Mouse (Mus musculus) midbrain, postnatal 0 days (tissue): ENCODE measurements at regions not wholly inside any gene's neighbourhood (a gene's known extent, or its start where the extent isn't known, plus 50 kb on each side); places are given as distances from the start of the nearest gene placed in this dataset.
A peak's percentile ranks its signal among the peaks of the same experiment; 100 is the strongest.

ENCODE experiments used
- ATAC-seq: fragments of 200-750 bp; cut with Nextera tagmentation; 2 replicates; pipeline ENCODE4 v1.8.0; 2017; ENCODE audit warnings: moderate number of reproducible peaks, mild to moderate bottlenecking, moderate TSS enrichment, moderate library complexity; ENCODE audit not compliant: low FRiP score
- DNase-seq: peaks from one replicate; pipeline ENCODE4 v3.0.0-alpha.2; 2015; ENCODE audit warnings: low spot score
- H3K27ac ChIP-seq: fragments of 300-500 bp; sonication (generic); 2 replicates; pipeline ENCODE4 v1.5.1; 2014; ENCODE audit warnings: low read depth, mild to moderate bottlenecking, low read length, mixed read lengths
- H3K27me3 ChIP-seq: fragments of 300-500 bp; sonication (generic); 2 replicates; pipeline ENCODE4 v1.6.1; 2014; ENCODE audit warnings: low read length, control low read depth, mixed read lengths; ENCODE audit not compliant: insufficient read depth
- H3K36me3 ChIP-seq: fragments of 300-500 bp; sonication (generic); 2 replicates; pipeline ENCODE4 v1.6.1; 2014; ENCODE audit warnings: low read length, control low read depth, mixed read lengths; ENCODE audit not compliant: insufficient read depth
- H3K4me1 ChIP-seq: fragments of 300-500 bp; sonication (generic); 2 replicates; pipeline ENCODE4 v1.6.1; 2014; ENCODE audit warnings: mild to moderate bottlenecking, control low read depth, antibody characterized with exemption, low read length, mixed read lengths; ENCODE audit not compliant: insufficient read depth
- H3K4me2 ChIP-seq: fragments of 300-500 bp; sonication (generic); 2 replicates; pipeline ENCODE4 v1.6.1; 2014; ENCODE audit warnings: low read depth, mild to moderate bottlenecking, low read length, mixed read lengths; ENCODE audit not compliant: poor library complexity, severe bottlenecking
- H3K4me3 ChIP-seq: fragments of 300-500 bp; sonication (generic); 2 replicates; pipeline ENCODE4 v1.5.1; 2014; ENCODE audit warnings: low read depth, mild to moderate bottlenecking, low read length, moderate library complexity
- H3K9ac ChIP-seq: fragments of 300-500 bp; sonication (generic); replicated peaks from 2 replicates; pipeline ENCODE4 v1.6.1; 2014; ENCODE audit warnings: mild to moderate bottlenecking, low read length, moderate library complexity, mixed read lengths; ENCODE audit not compliant: poor library complexity, severe bottlenecking
- H3K9me3 ChIP-seq: fragments of 300-500 bp; sonication (generic); 2 replicates; pipeline ENCODE4 v1.6.1; 2016; ENCODE audit warnings: low read length, control low read depth
- CTCF ChIP-seq: IDR thresholded peaks from 2 replicates; pipeline ENCODE4 v1.5.1; 2016; ENCODE audit warnings: antibody characterized with exemption, mild to moderate bottlenecking
- WGBS: fragments of 180-500 bp; shearing (Covaris S2); extraction: QIAGEN DNeasy Blood & Tissue Kit; methylation state at CpG from one replicate; pipeline ENCODE4 v1.1.7; 2014; 5-methylcytosine and 5-hydroxymethylcytosine counted together

DNA sequence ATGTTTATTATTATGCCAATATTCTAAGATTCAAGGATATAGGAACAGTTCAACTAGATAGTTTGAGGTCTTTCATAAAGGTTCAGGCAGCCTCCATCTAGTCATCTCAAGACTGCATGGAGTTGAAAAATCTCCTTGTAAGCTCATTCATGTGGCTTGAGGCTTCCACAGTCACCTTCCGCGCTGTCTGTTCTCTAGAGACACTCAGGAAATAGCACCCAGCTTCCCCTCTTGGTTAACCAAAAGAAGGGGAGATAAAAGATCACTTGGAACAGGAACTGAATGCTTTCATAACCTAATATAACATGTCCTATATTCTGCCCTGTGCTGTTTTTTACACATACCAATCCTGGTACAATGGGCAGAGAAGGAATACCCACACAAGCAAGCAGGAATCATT lies 206.3 kb upstream of the Ercc4 start:
- ATAC-seq: no peak
- no peak overlapping the region for H3K4me2 ChIP-seq
- no peaks in the 10 kb centered on the region for H3K9me3 ChIP-seq
- no peaks in the 10 kb centered on the region for H3K4me1 ChIP-seq
- TF ChIP-seq CTCF: no peak
- no peak for DNase-seq
- no peak overlapping the region for H3K27ac ChIP-seq
- no peaks in the 10 kb centered on the region for H3K36me3 ChIP-seq
- WGBS: 85% methylated on average over 2 of the region's 2 CpGs
- no peaks in the 10 kb centered on the region for H3K27me3 ChIP-seq
- no peak overlapping the region for H3K9ac ChIP-seq
- H3K4me3 ChIP-seq: no peak overlapping the region

DNA sequence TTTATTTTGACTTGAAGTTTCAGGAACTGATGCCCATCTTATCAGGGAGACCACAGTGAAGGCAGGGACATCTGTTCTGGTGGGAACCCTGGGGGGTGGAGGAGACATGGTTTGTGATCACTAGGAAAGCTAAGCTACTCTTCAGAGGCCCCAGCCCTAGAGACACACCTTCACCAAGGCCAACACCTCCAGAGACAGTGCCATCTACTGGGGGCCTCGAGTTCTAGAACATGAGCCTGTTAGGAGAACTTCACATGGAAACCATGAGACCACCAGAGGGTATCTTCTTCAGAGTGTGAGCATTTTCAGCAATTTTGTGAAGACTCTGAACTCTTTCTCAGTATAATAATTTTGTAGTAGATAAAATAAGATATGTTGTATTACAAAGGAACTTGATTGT lies 204.5 kb upstream of the Ercc4 start:
- WGBS: 54% methylated on average over 1 of the region's 1 CpGs
- Histone ChIP-seq H3K9ac (no peak overlapping the region), H3K4me1 (no peaks in the 10 kb centered on the region), H3K27ac (no peak overlapping the region), H3K27me3 (no peaks in the 10 kb centered on the region), H3K36me3 (no peaks in the 10 kb centered on the region), H3K4me2 (no peak overlapping the region), H3K4me3 (no peak overlapping the region), H3K9me3 (no peaks in the 10 kb centered on the region)
- TF ChIP-seq CTCF: 0 out of 2 replicates have a peak, but pooled peaks have one; percentile 10
- DNase-seq (no peak), ATAC-seq (no peak)

DNA sequence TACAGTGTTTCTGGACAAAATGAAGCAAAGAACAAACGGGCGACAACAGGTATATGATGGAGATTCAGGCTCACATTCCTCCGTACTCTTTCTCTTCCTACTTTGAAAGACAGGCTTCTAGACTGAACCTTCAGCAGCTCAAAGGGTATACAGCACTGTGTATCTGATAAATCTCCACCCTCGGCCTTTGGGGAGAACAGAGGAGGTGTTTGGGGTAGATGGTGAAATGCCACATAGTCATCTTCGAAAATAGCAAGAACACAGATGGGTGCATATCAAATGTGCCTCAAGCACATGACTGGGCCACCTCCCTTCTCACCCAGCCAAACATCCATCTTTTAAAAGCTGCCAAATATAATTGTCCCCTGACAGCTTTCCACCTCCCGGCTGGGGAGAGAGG lies 184.8 kb upstream of the Ercc4 start:
- H3K27me3 ChIP-seq: no peaks in the 10 kb centered on the region
- WGBS: 94% methylated on average over 6 of the region's 6 CpGs
- no peak for TF ChIP-seq CTCF

DNA sequence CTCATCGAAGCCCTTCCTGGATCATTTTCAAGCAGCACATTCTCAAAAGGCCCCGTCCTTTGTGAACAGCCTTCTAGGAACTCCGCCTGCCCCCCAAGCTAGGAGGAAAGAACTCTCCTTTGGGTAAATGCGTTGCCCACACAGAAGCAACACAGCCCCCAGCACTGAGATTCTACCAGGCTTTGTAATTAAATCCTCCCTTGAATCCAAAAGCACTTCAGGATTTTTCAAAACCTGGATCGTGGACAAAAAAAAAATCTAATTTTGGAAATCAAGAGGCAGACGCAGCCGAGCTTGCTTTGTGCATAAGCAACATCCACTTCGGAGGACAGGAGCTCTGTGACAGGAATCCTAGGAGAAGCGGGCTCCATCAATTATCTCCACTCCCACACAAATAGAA lies 183.6 kb upstream of the Ercc4 start:
- 68% methylated on average over 9 of the region's 9 CpGs for WGBS

More for the DNA sequence above, 184.8 kb upstream of the Ercc4 start:
- H3K36me3 ChIP-seq: no peaks in the 10 kb centered on the region
- H3K4me2 ChIP-seq: no peak overlapping the region
- H3K9ac ChIP-seq: no peak overlapping the region
- no peak overlapping the region for H3K4me3 ChIP-seq
- DNase-seq (no peak), ATAC-seq (no peak)
- H3K4me1 ChIP-seq: no peaks in the 10 kb centered on the region
- H3K27ac ChIP-seq: no peak overlapping the region
- no peaks in the 10 kb centered on the region for H3K9me3 ChIP-seq

DNA sequence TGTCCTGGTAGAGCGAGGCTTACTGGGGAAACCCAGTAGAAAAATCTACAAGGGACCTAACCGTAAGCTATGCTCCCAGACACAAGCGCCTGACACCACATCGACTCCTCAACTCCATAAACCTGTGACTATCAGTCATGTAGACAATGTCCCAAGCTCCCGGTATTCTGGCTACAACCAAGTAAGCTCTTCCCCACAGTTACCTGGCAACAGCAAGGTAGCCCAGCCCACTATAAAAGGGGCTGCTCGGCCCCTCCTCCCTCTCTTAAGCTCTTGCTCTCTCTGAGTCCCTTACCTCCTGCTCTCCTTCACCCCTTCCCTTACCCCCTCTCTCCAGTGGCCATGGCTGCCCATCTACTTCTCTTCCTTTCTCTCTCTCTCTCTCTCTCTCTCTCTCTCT lies 178.4 kb upstream of the Ercc4 start:
- no peak overlapping the region for H3K4me3 ChIP-seq
- H3K27ac ChIP-seq: no peak overlapping the region
- no peak overlapping the region for H3K4me2 ChIP-seq
- no peaks in the 10 kb centered on the region for H3K4me1 ChIP-seq
- no peaks in the 10 kb centered on the region for H3K27me3 ChIP-seq
- DNase-seq: no peak
- 82% methylated on average over 6 of the region's 6 CpGs for WGBS
- no peaks in the 10 kb centered on the region for H3K9me3 ChIP-seq
- no peak for ATAC-seq
- H3K36me3 ChIP-seq: no peaks in the 10 kb centered on the region
- no peak for TF ChIP-seq CTCF
- H3K9ac ChIP-seq: no peak overlapping the region

More for the DNA sequence above, 183.6 kb upstream of the Ercc4 start:
- Histone ChIP-seq H3K4me3 (no peak overlapping the region), H3K36me3 (no peaks in the 10 kb centered on the region), H3K27me3 (no peaks in the 10 kb centered on the region), H3K9me3 (no peaks in the 10 kb centered on the region), H3K9ac (no peak overlapping the region), H3K27ac (no peak overlapping the region), H3K4me1 (no peaks in the 10 kb centered on the region), H3K4me2 (no peak overlapping the region)
- DNase-seq (peak; percentile 3), ATAC-seq (no peak)
- TF ChIP-seq CTCF: no peak

DNA sequence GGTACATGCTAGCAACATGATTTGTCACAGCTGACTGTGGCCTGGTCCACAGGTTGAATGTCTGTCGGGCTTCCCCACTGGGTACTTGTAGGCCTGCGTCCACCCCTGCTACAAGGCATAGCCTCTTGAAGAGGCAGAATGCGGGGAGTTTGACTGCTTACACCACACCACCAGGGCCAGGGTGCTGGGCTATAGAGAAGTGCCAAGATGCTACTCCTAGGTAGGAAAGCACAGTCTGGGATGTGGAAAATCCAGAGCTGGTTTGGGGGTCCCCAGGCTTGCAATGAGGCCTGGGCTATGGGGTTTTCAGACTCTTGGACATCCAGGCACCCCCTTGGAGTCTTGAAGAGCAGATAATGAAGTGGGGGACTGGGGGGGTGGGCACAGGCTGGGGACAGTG lies 176.5 kb upstream of the Ercc4 start:
- TF ChIP-seq CTCF: no peak
- H3K9ac ChIP-seq: no peak overlapping the region
- no peak overlapping the region for H3K27ac ChIP-seq
- no peaks in the 10 kb centered on the region for H3K27me3 ChIP-seq
- no peak for ATAC-seq
- H3K9me3 ChIP-seq: no peaks in the 10 kb centered on the region
- H3K4me1 ChIP-seq: no peaks in the 10 kb centered on the region
- H3K4me3 ChIP-seq: no peak overlapping the region
- no peak overlapping the region for H3K4me2 ChIP-seq
- H3K36me3 ChIP-seq: no peaks in the 10 kb centered on the region
- no peak for DNase-seq
- WGBS: 94% methylated on average over 3 of the region's 3 CpGs
